Mouse (Mus musculus) ES-E14 (cell line): ENCODE data around the gene Ttll8.

Experiments used
- CHD2 ChIP-seq: IDR thresholded peaks from 2 replicates; pipeline ENCODE4 v1.6.1; 2014; ENCODE audit warnings: mild to moderate bottlenecking, low read depth, low read length, inconsistent platforms
- HCFC1 ChIP-seq: IDR thresholded peaks from 2 replicates; pipeline ENCODE4 v1.6.1; 2012; ENCODE audit warnings: low read length, inconsistent platforms, borderline replicate concordance; ENCODE audit not compliant: insufficient read depth
- MAFK ChIP-seq: IDR thresholded peaks from 2 replicates; pipeline ENCODE4 v1.6.1; 2014; ENCODE audit warnings: mild to moderate bottlenecking, low read depth, low read length, inconsistent platforms; ENCODE audit not compliant: insufficient read depth
- ZC3H11A ChIP-seq: IDR thresholded peaks from 2 replicates; pipeline ENCODE4 v1.6.1; 2012; ENCODE audit warnings: low read depth, mild to moderate bottlenecking, inconsistent platforms, low read length, borderline replicate concordance

DNA sequence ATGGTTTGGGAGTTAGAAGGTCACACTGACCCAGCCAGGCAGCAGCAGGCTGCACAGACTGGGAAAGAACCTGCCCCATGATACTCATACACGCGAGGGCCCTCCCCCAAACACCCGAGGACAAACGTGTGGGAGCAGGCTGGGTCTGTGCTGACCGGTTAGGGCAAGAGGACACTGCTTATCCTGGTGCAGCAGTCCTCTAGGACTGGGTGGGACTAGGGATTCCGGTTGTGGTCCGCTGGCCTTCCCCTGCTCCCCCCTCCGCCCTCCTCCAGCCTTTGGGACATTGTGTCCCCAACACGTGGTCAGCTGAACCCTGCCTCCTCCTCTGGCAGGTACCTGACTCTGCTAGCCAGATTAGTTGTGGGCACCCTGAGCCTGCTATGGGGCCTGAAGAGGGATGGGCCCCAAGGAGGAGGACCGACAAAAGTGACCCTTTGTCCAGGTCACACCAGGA, 78.6 kb downstream of the Ttll8 start:
- TF ChIP-seq MAFK (no peak), CHD2 (no peak), HCFC1 (no peak), ZC3H11A (no peak)
